14 mouse cellular contexts compared by ENCODE assay signal in genomic region chr4:35606200-35606599, GRCm38 (mm10).
DNase-seq lines count a peak whose midpoint lies in the region.
"Had no signal": no experiment of that assay in that cellular context is flagged by ENCODE, and none has a peak within 500 bp of the region (broad histone marks: within the 10 kb centered on the region; RNA-seq: fewer than 3 reads in every experiment).

No protein-coding gene starts in this region.

- peak; percentile 6 to 52 for DNase-seq in left cerebral cortex, postnatal 14 days (ENCODE audit: low spot score in 2 of 2)
- DNase-seq in left cerebral cortex, postnatal 36 days (ENCODE audit: low spot score in 2 of 2) = no peak
- DNase-seq in brain, adult 2 months (ENCODE audit: low read depth, low spot score) = peak; percentile 62
- DNase-seq in telencephalon, adult 2 months (ENCODE audit: low read depth, low spot score) = peak; percentile 58
- no peak for DNase-seq in kidney, postnatal 14 days
- DNase-seq: adrenal gland, adult 2 months; adrenal gland, postnatal 10 days; adrenal gland, postnatal 25 days; cerebellum, adult 11-12 months; cerebellum, adult 2 months; cerebellum, adult 9-10 months; cerebellum, postnatal 10 days; cerebellum, postnatal 25 days; forebrain, postnatal 0 days had no signal

- intact Hi-C loops in left cerebral cortex, postnatal 14 days (cut with DNase I) = no loop called here
- intact Hi-C loops in left cerebral cortex, postnatal 36 days (cut with DNase I) = no loop called here

Comparison
In these comparisons a context has a peak if more than half of its experiments do, and no peak if none do; other contexts are left out.
1. DNase-seq: peak in left cerebral cortex, postnatal 14 days (2 of 2), brain, adult 2 months (single experiment) and telencephalon, adult 2 months (single experiment); none in left cerebral cortex, postnatal 36 days (0 of 2) and kidney, postnatal 14 days (single experiment).